Mouse (Mus musculus): ENCODE data around the gene Galnt18. TPM values are rescaled to one million over a fixed set of nuclear protein-coding genes. Genes with fewer than 3 reads are reported as not detected.

Galnt18 gene
- polyA plus RNA-seq, 1 experiment = 11.9 TPM

GRCm38 (mm10) chr7:111509167-111509854 is 270.5 kb downstream of the Galnt18 start:
- no peak overlapping the region for H3K4me3 ChIP-seq (ENCODE audit: insufficient read depth, poor library complexity, severe bottlenecking)
- H3K79me2 ChIP-seq (ENCODE audit: control insufficient read depth, insufficient read depth) = no peaks in the 10 kb centered on the region
- H3ac ChIP-seq (ENCODE audit: control insufficient read depth, insufficient read length, low read depth) = no peak overlapping the region
- no peaks in the 10 kb centered on the region for H3K36me3 ChIP-seq (ENCODE audit: control insufficient read depth, insufficient read depth)
- H3K79me3 ChIP-seq (ENCODE audit: low read depth) = no peaks in the 10 kb centered on the region
- TF ChIP-seq MYOG (IDR thresholded peaks at IDR 0.05; ENCODE audit: control insufficient read depth, extremely low read depth, insufficient read length) (no peak), CEBPB (IDR thresholded peaks at IDR 0.05; ENCODE audit: low read depth) (no peak), USF1 (IDR thresholded peaks at IDR 0.05; ENCODE audit: low read depth) (no peak), CTCF (IDR thresholded peaks at IDR 0.05; ENCODE audit: control insufficient read depth, insufficient read depth, insufficient read length) (no peak), MYOD1 (IDR thresholded peaks at IDR 0.05; ENCODE audit: control insufficient read depth, insufficient read length, low read depth) (no peak), MAX (IDR thresholded peaks at IDR 0.05) (no peak), FOSL1 (IDR thresholded peaks at IDR 0.05; ENCODE audit: insufficient read depth, low read length, poor library complexity, severe bottlenecking) (no peak)
- H3K27me3 ChIP-seq (ENCODE audit: control insufficient read depth, insufficient read depth, insufficient read length) = no peaks in the 10 kb centered on the region

DNA sequence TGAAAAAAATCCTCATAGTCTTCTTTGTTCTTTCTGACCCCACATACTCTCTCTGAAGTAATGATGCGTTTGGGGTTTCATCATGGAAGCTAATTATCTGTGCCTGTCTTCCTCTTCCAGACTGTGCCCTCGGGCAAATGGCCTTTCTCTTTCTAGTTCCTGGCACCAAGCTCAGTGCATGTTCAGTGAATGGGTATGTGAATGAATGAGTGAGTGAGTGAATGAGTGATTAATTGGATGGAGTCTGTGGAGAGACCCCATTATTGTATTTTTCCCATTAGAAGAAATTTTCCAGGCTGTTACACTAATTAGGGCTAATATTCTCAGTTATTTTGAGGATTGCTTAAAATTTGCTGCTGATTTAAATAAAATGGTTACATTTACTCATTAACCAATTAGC is 279.2 kb downstream of the Galnt18 start:
- Histone ChIP-seq H3K36me3 (ENCODE audit: control insufficient read depth, insufficient read depth) (no peaks in the 10 kb centered on the region), H3K79me2 (ENCODE audit: control insufficient read depth, insufficient read depth) (no peaks in the 10 kb centered on the region), H3K4me3 (ENCODE audit: insufficient read depth, poor library complexity, severe bottlenecking) (no peak overlapping the region)

DNA sequence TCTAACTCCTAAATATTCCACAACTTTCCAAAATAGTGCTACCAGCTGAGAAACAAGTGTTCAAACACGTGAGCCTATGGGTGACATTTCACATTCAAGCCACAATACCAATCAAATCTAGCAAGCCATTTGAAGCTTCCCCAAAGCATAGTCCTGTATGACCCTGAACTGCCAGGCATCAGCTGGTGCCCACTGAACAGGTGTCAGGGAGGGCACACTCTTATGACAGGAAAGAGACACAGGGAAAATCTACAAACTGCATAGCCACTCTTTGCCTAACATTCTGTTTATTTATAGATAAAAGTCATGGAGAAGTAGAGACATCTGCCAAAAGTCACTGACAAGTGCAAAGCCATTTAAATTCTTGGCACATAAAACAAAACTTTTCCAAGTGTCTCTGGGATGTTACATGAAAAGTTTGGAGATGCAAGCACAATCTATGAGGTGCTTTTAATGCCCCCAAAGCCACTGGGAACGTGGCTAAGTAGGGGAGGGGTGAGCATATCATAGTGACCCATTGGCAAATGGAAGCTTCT is 280.5 kb downstream of the Galnt18 start:
- H3K79me3 ChIP-seq (ENCODE audit: low read depth) = no peaks in the 10 kb centered on the region
- TF ChIP-seq FOSL1 (IDR thresholded peaks at IDR 0.05; ENCODE audit: insufficient read depth, low read length, poor library complexity, severe bottlenecking) (no peak), CTCF (IDR thresholded peaks at IDR 0.05; ENCODE audit: control insufficient read depth, insufficient read depth, insufficient read length) (no peak), MYOG (IDR thresholded peaks at IDR 0.05; ENCODE audit: control insufficient read depth, extremely low read depth, insufficient read length) (no peak), USF1 (IDR thresholded peaks at IDR 0.05; ENCODE audit: low read depth) (no peak), MAX (IDR thresholded peaks at IDR 0.05) (no peak), MYOD1 (IDR thresholded peaks at IDR 0.05; ENCODE audit: control insufficient read depth, insufficient read length, low read depth) (no peak), CEBPB (IDR thresholded peaks at IDR 0.05; ENCODE audit: low read depth) (no peak)
- H3K79me2 ChIP-seq (ENCODE audit: control insufficient read depth, insufficient read depth) = no peaks in the 10 kb centered on the region
- H3ac ChIP-seq (ENCODE audit: control insufficient read depth, insufficient read length, low read depth) = no peak overlapping the region
- H3K27me3 ChIP-seq (ENCODE audit: control insufficient read depth, insufficient read depth, insufficient read length) = no peaks in the 10 kb centered on the region
- H3K36me3 ChIP-seq (ENCODE audit: control insufficient read depth, insufficient read depth) = no peaks in the 10 kb centered on the region
- no peak overlapping the region for H3K4me3 ChIP-seq (ENCODE audit: insufficient read depth, poor library complexity, severe bottlenecking)

More for the DNA sequence above, 279.2 kb downstream of the Galnt18 start:
- Histone ChIP-seq H3K79me3 (ENCODE audit: low read depth) (no peaks in the 10 kb centered on the region), H3K27me3 (ENCODE audit: control insufficient read depth, insufficient read depth, insufficient read length) (no peaks in the 10 kb centered on the region), H3ac (ENCODE audit: control insufficient read depth, insufficient read length, low read depth) (no peak overlapping the region)
- TF ChIP-seq MAX (IDR thresholded peaks at IDR 0.05) (no peak), MYOD1 (IDR thresholded peaks at IDR 0.05; ENCODE audit: control insufficient read depth, insufficient read length, low read depth) (no peak), MYOG (IDR thresholded peaks at IDR 0.05; ENCODE audit: control insufficient read depth, extremely low read depth, insufficient read length) (no peak), CTCF (IDR thresholded peaks at IDR 0.05; ENCODE audit: control insufficient read depth, insufficient read depth, insufficient read length) (no peak), USF1 (IDR thresholded peaks at IDR 0.05; ENCODE audit: low read depth) (no peak), CEBPB (IDR thresholded peaks at IDR 0.05; ENCODE audit: low read depth) (no peak), FOSL1 (IDR thresholded peaks at IDR 0.05; ENCODE audit: insufficient read depth, low read length, poor library complexity, severe bottlenecking) (no peak)

DNA sequence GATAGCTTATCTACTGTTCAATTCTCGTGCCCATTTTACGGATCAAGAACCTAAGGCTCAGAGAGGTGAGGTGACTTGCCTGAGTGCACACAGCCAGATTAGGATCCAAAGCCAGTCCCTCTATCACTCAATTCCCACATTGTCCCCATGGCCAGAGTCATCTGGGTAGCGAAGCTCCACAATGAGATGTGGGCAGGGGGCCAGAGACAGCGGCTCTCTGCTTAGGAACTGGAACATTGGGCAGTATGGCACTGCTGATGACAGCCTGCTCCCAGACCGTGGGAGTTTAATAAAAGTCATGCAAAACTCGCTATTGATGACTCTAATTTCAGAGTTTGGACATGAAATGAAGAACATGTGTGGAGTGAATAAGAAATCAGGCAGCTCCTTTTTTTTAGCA is 282.6 kb downstream of the Galnt18 start:
- Histone ChIP-seq H3K36me3 (ENCODE audit: control insufficient read depth, insufficient read depth) (no peaks in the 10 kb centered on the region), H3K79me2 (ENCODE audit: control insufficient read depth, insufficient read depth) (no peaks in the 10 kb centered on the region), H3K4me3 (ENCODE audit: insufficient read depth, poor library complexity, severe bottlenecking) (no peak overlapping the region), H3K79me3 (ENCODE audit: low read depth) (no peaks in the 10 kb centered on the region), H3ac (ENCODE audit: control insufficient read depth, insufficient read length, low read depth) (no peak overlapping the region), H3K27me3 (ENCODE audit: control insufficient read depth, insufficient read depth, insufficient read length) (no peaks in the 10 kb centered on the region)
- no peak for TF ChIP-seq MYOD1 (IDR thresholded peaks at IDR 0.05; ENCODE audit: control insufficient read depth, insufficient read length, low read depth)

- Histone ChIP-seq H3K79me2 (ENCODE audit: control insufficient read depth, insufficient read depth) (no peaks in the 10 kb centered on the region), H3K36me3 (ENCODE audit: control insufficient read depth, insufficient read depth) (no peaks in the 10 kb centered on the region), H3ac (ENCODE audit: control insufficient read depth, insufficient read length, low read depth) (no peak overlapping the region), H3K79me3 (ENCODE audit: low read depth) (no peaks in the 10 kb centered on the region), H3K4me3 (ENCODE audit: insufficient read depth, poor library complexity, severe bottlenecking) (no peak overlapping the region), H3K27me3 (ENCODE audit: control insufficient read depth, insufficient read depth, insufficient read length) (no peaks in the 10 kb centered on the region)
- TF ChIP-seq USF1 (IDR thresholded peaks at IDR 0.05; ENCODE audit: low read depth) (no peak), MYOG (IDR thresholded peaks at IDR 0.05; ENCODE audit: control insufficient read depth, extremely low read depth, insufficient read length) (no peak), CTCF (IDR thresholded peaks at IDR 0.05; ENCODE audit: control insufficient read depth, insufficient read depth, insufficient read length) (no peak), FOSL1 (IDR thresholded peaks at IDR 0.05; ENCODE audit: insufficient read depth, low read length, poor library complexity, severe bottlenecking) (no peak), MYOD1 (IDR thresholded peaks at IDR 0.05; ENCODE audit: control insufficient read depth, insufficient read length, low read depth) (no peak), CEBPB (IDR thresholded peaks at IDR 0.05; ENCODE audit: low read depth) (no peak), MAX (IDR thresholded peaks at IDR 0.05) (no peak)
Observed at GRCm38 (mm10) chr7:111492242-111492949, 287.4 kb downstream of the Galnt18 start.

All from C2C12 (cell line).